Mouse (Mus musculus) heart, embryonic 13.5 days (tissue): ENCODE measurements around the gene Kif6. TPM values are rescaled to one million over a fixed set of nuclear protein-coding genes. Genes with fewer than 3 reads are reported as not detected.

Experiments used
- ATAC-seq: fragments of 200-750 bp; cut with Nextera tagmentation; 2 replicates; pipeline ENCODE4 v1.8.0; 2017; ENCODE audit warnings: moderate TSS enrichment; ENCODE audit not compliant: insufficient number of reproducible peaks, low FRiP score, low TSS enrichment; ENCODE audit errors: extremely low read depth
- H3K27ac ChIP-seq: fragments of 300-500 bp; sonication (generic); replicated peaks from 2 replicates; pipeline ENCODE4 v1.5.1; 2015; ENCODE audit warnings: moderate library complexity, mild to moderate bottlenecking, inconsistent platforms
- H3K27me3 ChIP-seq: fragments of 300-500 bp; sonication (generic); replicated peaks from 2 replicates; pipeline ENCODE4 v1.6.1; 2015; ENCODE audit warnings: mild to moderate bottlenecking, inconsistent platforms
- H3K36me3 ChIP-seq: fragments of 300-500 bp; sonication (generic); 2 replicates; pipeline ENCODE4 v1.6.1; 2015; ENCODE audit warnings: mild to moderate bottlenecking, inconsistent platforms
- H3K4me1 ChIP-seq: fragments of 300-500 bp; sonication (generic); 2 replicates; pipeline ENCODE4 v1.6.1; 2015; ENCODE audit warnings: inconsistent platforms
- H3K4me2 ChIP-seq: fragments of 300-500 bp; sonication (generic); 2 replicates; pipeline ENCODE4 v1.6.1; 2015; ENCODE audit warnings: inconsistent platforms, mild to moderate bottlenecking, moderate library complexity
- H3K4me3 ChIP-seq: fragments of 300-500 bp; sonication (generic); 2 replicates; pipeline ENCODE4 v1.5.1; 2015; ENCODE audit warnings: moderate library complexity, mild to moderate bottlenecking, inconsistent platforms
- H3K9ac ChIP-seq: fragments of 300-500 bp; sonication (generic); 2 replicates; pipeline ENCODE4 v1.6.1; 2015; ENCODE audit warnings: inconsistent platforms, mild to moderate bottlenecking, moderate library complexity
- H3K9me3 ChIP-seq: fragments of 300-500 bp; sonication (generic); 2 replicates; pipeline ENCODE4 v1.6.1; 2016; ENCODE audit warnings: inconsistent platforms
- WGBS: fragments of 180-500 bp; shearing (Covaris S2); methylation state at CpG from one replicate; pipeline ENCODE4 v1.1.7; 2015; ENCODE audit warnings: mixed read lengths; 5-methylcytosine and 5-hydroxymethylcytosine counted together
- polyA plus RNA-seq: library from polyadenylated mRNA; unstranded; fragments of >200 nt; fragmentation: Nextera tagmentation; extraction: Ambion mirVana; gene quantifications from 2 replicates; pipeline ENCODE4 v1.2.1, GENCODE M21; 2015

The Kif6 gene
- polyA plus RNA-seq, 1 experiment from 2014 or later = 1.2 TPM

DNA sequence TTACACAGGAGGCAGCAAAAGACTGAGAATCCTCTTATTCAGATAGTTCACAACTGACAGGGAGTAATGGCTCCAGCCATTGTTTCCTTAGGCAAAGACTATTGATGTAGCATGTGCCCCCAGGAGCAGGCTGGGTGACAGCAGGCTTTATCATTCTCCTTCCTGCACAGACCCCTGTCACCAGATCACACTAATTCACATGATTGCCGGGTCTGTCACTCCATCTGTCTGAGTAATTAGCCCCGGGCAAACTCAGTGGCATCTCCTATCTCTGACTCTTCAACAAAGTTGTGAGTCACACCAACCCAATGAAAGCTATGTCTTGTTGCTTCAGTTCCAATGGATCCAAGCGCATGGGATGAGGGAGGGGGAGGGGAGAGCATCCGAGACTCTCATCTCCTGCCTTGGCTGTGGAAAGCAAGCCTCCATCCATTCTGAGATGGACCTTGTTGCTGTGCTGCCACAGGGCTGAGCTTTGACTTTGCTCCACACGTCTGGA lies 201.2 kb downstream of the Kif6 start:
- Histone ChIP-seq H3K4me1 (peaks cover 7% of the 10 kb centered on the region), H3K36me3 (no peaks in the 10 kb centered on the region), H3K27ac (no peak overlapping the region), H3K4me2 (no peak overlapping the region), H3K9ac (no peak overlapping the region), H3K4me3 (no peak overlapping the region), H3K9me3 (no peaks in the 10 kb centered on the region), H3K27me3 (no peaks in the 10 kb centered on the region; the same call in 1 of the 2 replicates)
- ATAC-seq = no peak
- 20% methylated on average over 5 of the region's 5 CpGs for WGBS

DNA sequence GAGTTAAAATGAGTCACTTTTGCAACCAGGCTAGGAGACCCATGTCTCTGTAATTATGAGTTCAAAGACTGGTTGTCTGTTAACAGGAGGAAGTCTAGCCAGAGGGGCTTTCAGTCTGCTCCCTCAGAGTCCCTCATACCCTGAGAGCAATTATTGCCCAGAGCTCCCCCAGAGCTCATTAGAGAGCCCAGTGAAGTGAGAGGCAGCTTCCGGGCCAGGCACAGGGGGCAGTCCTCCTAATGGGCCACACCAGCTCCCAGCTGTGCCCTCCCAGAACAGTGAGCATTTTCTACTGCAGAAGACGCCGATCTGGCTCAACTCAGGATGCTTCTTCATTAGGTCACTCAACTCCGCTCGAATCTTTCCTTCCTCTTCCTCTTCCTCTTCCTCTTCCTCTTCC lies 201.8 kb downstream of the Kif6 start:
- H3K36me3 ChIP-seq = no peaks in the 10 kb centered on the region
- H3K9me3 ChIP-seq = no peaks in the 10 kb centered on the region
- no peak overlapping the region for H3K4me3 ChIP-seq
- no peak overlapping the region for H3K4me2 ChIP-seq
- ATAC-seq = no peak
- no peaks in the 10 kb centered on the region; the same call in 1 of the 2 replicates for H3K27me3 ChIP-seq
- no peak overlapping the region for H3K9ac ChIP-seq
- H3K4me1 ChIP-seq = peaks cover 7% of the 10 kb centered on the region
- no peak overlapping the region for H3K27ac ChIP-seq
- 55% methylated on average over 5 of the region's 5 CpGs for WGBS

DNA sequence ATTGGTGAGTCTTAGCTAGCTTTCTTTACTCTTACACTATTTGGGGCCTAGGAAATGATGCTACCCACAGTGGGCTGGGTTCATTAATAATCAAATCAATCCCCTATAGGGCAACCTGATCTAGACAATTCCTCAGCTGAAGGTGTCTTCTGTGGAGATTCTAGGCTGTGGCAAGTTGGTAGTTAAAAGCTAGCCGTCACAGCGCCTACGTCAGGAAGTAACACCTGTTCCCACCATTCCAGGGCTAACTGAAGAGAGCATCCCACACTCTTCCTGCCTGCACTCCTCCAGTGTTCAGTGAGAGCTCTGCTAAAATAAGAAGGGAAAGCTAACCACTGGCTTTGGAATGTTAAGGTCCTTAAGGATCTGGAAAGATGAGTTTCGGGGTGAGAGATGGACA lies 205.3 kb downstream of the Kif6 start:
- no peak overlapping the region for H3K4me3 ChIP-seq
- 71% methylated on average over 4 of the region's 4 CpGs for WGBS
- H3K27me3 ChIP-seq = no peaks in the 10 kb centered on the region
- no peaks in the 10 kb centered on the region for H3K9me3 ChIP-seq
- no peak overlapping the region for H3K9ac ChIP-seq
- ATAC-seq = no peak
- H3K4me2 ChIP-seq = no peak overlapping the region
- H3K36me3 ChIP-seq = no peaks in the 10 kb centered on the region
- H3K27ac ChIP-seq = no peak overlapping the region
- peaks cover 26% of the 10 kb centered on the region for H3K4me1 ChIP-seq

DNA sequence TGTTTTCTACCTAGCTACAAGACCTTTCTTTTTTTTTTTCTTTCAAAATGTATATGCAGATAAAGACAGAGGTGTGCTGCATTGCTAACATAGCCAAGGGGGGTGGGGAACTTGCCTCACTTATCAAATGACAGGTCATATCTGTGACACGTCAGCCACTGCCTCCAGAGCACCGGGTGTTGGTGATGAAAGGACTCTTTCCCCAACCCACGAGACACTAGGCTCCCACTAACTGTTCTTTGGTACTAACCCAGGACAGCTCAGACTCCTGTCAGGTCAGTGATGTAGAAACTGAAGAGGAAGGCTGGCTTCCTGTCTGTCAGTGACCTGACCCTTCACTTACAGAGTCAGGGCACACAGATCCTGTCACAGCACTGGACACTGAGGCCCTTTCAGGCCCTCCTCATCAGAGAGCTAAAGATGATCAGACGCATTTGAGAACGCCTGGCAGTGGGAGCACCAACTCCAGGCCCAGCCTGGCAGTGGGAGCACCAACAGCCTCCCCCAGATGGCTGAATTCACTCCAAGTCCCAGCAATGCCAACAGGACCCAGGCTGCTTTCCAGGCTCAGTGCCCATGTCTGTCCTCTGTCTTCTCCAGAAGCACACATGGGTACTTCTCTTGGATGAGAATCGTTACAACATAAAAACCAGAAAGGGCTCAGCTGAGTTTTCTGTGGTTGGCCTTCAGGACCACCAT lies 209.4 kb downstream of the Kif6 start:
- peak; percentile 48; the same call in 1 of the 2 replicates for ATAC-seq
- no peak overlapping the region for H3K9ac ChIP-seq
- no peaks in the 10 kb centered on the region for H3K9me3 ChIP-seq
- peaks cover 42% of the 10 kb centered on the region for H3K4me1 ChIP-seq
- H3K27ac ChIP-seq = peak overlapping the region; percentile 61
- 21% methylated on average over 6 of the region's 6 CpGs for WGBS
- H3K4me2 ChIP-seq = no peak overlapping the region
- no peaks in the 10 kb centered on the region for H3K27me3 ChIP-seq
- H3K4me3 ChIP-seq = no peak overlapping the region
- no peaks in the 10 kb centered on the region for H3K36me3 ChIP-seq

DNA sequence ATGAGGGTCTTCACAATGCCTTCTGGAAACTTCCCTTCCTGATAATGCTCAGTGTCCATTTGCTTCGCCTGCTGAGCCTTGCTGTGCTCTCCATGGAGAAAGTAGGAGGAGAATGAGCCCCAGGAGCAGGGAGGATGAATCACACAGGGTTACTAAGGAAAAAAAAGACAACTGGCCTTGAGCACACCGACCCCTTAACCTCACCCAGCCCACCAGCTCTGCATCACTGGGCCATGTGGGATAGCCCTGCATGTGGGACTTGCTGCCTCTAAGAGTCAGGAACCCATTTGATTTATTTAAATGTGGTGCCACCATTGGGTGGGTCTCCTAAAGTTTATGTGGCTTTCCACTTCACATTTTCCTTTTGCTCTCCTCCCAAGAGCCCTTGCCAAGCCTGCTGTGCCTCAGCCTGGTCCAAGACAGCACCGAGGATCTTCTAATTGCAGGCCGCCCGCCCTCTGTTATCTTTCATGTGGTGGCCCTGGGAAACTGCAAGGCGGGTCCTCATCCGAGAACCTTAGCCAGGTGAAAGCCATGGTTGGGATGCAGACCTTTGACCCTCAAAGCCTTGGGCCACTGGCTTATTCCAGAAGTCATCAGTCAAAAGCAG lies 210.0 kb downstream of the Kif6 start:
- Histone ChIP-seq H3K9me3 (no peaks in the 10 kb centered on the region), H3K36me3 (no peaks in the 10 kb centered on the region), H3K4me3 (no peak overlapping the region), H3K9ac (no peak overlapping the region), H3K27me3 (no peaks in the 10 kb centered on the region), H3K4me1 (peaks cover 48% of the 10 kb centered on the region), H3K27ac (peak overlapping the region; percentile 61), H3K4me2 (no peak overlapping the region)
- 81% methylated on average over 7 of the region's 7 CpGs for WGBS
- ATAC-seq = no peak

DNA sequence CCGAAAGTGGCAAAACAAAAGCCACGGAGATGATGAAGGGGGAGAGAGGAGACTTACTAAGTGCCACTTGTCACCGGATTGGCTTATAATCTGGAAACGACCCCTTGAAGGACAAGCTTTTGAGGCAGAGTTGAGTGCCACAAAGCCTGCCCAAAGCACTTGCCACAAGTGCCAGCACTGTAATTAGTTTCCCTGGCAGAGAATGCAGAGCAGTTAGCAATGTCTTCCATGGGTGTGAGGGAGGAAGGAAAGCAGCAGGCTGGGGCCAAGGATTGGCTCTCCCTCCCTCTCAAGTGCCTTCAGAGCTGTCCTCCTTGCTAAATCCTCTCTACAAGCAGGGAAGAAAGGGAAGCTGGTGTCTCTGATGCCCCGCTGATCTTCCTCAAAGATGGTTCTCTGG lies 210.9 kb downstream of the Kif6 start:
- Histone ChIP-seq H3K4me3 (no peak overlapping the region), H3K36me3 (no peaks in the 10 kb centered on the region), H3K27ac (no peak overlapping the region), H3K4me1 (peaks cover 57% of the 10 kb centered on the region), H3K9ac (no peak overlapping the region), H3K9me3 (no peaks in the 10 kb centered on the region), H3K27me3 (no peaks in the 10 kb centered on the region), H3K4me2 (no peak overlapping the region)
- no peak for ATAC-seq
- WGBS = 65% methylated on average over 5 of the region's 5 CpGs

DNA sequence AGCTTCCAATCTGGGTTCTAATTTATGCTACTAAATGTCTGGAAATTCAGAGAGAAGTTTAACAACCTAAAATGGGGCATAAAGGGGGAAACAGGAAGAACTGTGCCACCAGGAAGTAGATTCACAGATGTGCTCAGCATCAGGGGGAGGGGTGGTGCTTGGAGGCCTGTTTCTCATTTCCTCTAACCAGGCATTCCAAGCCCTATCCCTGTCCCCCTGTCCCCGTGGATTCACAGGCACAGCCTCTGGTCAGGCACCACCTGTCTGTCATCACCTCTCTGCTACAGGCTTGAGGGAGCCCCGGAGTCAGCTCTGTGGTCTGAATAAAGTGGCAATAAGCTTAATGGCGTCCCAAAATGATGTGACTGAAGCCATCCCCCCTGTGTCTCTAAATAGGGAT lies 216.8 kb downstream of the Kif6 start:
- Histone ChIP-seq H3K4me2 (no peak overlapping the region), H3K9ac (no peak overlapping the region), H3K4me3 (no peak overlapping the region), H3K27me3 (no peaks in the 10 kb centered on the region), H3K4me1 (peaks cover 48% of the 10 kb centered on the region), H3K9me3 (no peaks in the 10 kb centered on the region), H3K27ac (no peak overlapping the region), H3K36me3 (no peaks in the 10 kb centered on the region)
- no peak for ATAC-seq
- WGBS = 18% methylated on average over 3 of the region's 3 CpGs

DNA sequence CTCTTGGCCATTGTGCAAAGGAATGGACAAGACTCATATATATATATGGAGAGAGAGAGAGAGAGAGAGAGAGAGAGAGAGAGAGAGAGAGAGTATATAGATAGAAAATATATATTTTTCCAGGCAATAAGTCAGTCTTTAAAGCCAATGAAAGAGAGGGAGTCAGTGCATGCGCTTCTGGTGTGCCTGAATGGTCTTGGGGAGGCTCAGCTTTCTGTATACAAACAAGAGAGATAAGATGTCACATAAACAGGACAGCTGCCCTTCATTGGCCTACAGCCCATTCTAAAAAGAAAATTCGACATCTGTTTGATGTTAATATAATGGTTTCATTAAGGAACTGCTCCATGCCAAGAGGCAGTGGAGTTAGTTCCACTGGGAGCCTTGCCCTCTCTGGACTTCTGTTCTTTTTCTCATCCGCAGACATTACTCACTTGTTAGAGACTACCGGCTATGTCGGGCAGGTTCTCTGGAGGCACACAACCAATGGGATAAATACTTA lies 219.2 kb downstream of the Kif6 start:
- H3K27ac ChIP-seq = no peak overlapping the region

DNA sequence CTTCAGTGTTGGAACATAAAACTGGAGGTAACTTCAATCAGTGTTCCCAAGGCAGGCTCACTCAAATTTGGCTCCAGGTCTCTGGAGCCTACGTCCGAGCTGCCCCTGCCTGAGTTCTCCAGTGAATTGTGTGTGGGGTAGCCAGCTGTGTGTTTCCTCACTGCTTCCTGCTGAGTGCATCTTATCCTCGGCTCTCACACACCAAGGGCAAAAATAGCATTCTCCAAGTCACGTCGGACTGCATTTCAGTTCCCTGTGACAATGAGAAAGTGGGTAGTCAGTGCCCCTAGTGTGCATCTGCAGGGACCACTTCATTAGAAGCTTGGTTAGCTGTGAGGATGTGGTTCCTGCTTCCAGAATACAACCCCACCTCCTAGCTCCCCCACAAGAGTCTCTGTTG lies 222.5 kb downstream of the Kif6 start:
- H3K9me3 ChIP-seq = no peaks in the 10 kb centered on the region
- no peaks in the 10 kb centered on the region for H3K27me3 ChIP-seq
- ATAC-seq = no peak
- peak overlapping the region; percentile 6 for H3K27ac ChIP-seq
- H3K36me3 ChIP-seq = no peaks in the 10 kb centered on the region
- H3K4me3 ChIP-seq = no peak overlapping the region
- 21% methylated on average over 5 of the region's 5 CpGs for WGBS
- no peak overlapping the region for H3K9ac ChIP-seq
- peak overlapping the region; percentile 1; the same call in 1 of the 2 replicates for H3K4me2 ChIP-seq
- peaks cover 18% of the 10 kb centered on the region for H3K4me1 ChIP-seq

More for the DNA sequence above, 219.2 kb downstream of the Kif6 start:
- Histone ChIP-seq H3K4me3 (no peak overlapping the region), H3K27me3 (no peaks in the 10 kb centered on the region), H3K9ac (no peak overlapping the region), H3K9me3 (no peaks in the 10 kb centered on the region), H3K4me1 (peaks cover 48% of the 10 kb centered on the region), H3K4me2 (no peak overlapping the region), H3K36me3 (no peaks in the 10 kb centered on the region)
- 78% methylated on average over 5 of the region's 5 CpGs for WGBS
- ATAC-seq = no peak

DNA sequence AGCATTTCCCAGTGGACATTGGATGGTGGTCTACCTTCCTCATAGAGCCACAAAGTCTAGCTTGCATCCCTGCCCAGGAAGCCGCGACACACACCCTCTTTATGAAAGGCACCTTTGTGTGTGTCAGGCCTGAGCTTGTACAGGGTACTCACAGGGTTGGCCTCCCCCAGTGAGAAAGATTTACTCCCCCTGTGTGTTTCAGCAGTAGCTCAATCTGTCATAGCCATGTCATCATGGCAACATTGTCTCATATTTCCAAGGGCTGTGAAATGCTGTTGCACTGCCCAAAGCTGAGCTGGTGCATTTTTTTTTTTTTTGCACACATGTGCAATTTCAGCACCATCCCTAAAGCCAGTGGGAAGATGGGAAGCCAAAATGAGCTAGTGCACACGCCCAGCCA lies 224.3 kb downstream of the Kif6 start:
- Histone ChIP-seq H3K36me3 (no peaks in the 10 kb centered on the region), H3K4me3 (no peak overlapping the region), H3K4me1 (peaks cover 22% of the 10 kb centered on the region), H3K27ac (no peak overlapping the region), H3K9me3 (no peaks in the 10 kb centered on the region), H3K4me2 (no peak overlapping the region), H3K9ac (no peak overlapping the region), H3K27me3 (no peaks in the 10 kb centered on the region)
- 66% methylated on average over 3 of the region's 3 CpGs for WGBS
- ATAC-seq = no peak

DNA sequence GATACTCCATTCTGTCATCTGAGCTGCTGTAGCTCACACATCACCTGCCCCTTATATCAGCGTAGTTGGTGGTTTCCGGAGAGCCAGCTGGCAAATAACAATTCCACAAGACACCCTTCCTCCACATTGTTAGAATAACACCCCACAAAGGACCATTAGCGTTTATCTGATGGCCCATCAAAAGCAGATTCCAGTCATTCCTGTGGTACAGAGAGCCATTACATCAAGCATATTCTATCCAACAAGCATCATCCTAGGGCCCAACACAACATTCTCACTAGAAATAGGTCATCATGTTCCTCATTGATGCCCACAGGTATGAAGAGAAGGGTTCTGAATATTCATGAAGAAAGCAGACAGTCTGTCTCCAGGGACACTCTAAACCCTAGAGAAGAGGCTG lies 236.3 kb downstream of the Kif6 start:
- Histone ChIP-seq H3K27me3 (no peaks in the 10 kb centered on the region), H3K36me3 (no peaks in the 10 kb centered on the region), H3K9me3 (no peaks in the 10 kb centered on the region), H3K4me3 (no peak overlapping the region), H3K9ac (no peak overlapping the region), H3K27ac (no peak overlapping the region), H3K4me1 (peaks cover 22% of the 10 kb centered on the region), H3K4me2 (no peak overlapping the region)
- 28% methylated on average over 3 of the region's 3 CpGs for WGBS
- no peak for ATAC-seq

DNA sequence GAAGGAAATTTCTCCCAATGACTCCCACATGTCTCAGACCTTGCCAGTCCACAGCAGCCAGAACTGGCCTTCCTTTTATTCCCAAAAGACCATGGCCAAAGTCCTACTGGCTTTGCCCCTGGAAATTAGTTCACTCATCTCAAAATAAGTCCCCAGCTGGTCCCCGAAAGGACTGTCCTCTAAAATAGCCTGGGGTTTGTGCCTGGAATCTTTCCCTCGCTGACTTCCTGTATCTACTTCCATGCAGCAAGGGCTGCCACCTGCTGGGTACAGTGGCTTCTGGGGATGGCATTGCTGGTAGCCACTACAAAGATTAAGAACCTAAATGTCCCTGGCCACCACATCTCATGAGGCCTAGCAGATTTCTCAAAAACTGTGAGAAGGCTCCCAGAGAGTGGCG lies 237.2 kb downstream of the Kif6 start:
- Histone ChIP-seq H3K4me1 (peaks cover 22% of the 10 kb centered on the region), H3K9me3 (no peaks in the 10 kb centered on the region), H3K27ac (no peak overlapping the region; the same call in 1 of the 2 replicates), H3K27me3 (no peaks in the 10 kb centered on the region), H3K36me3 (no peaks in the 10 kb centered on the region), H3K4me2 (no peak overlapping the region), H3K4me3 (no peak overlapping the region), H3K9ac (no peak overlapping the region)
- 44% methylated on average over 3 of the region's 3 CpGs for WGBS
- ATAC-seq = no peak
